Mouse (Mus musculus) mouse embryonic stem cell (cell line): ENCODE data around the gene Rnf222.
"Not testable (repeated sequence)": the region's sequence is repeated elsewhere in the genome, so short reads cannot be mapped to it uniquely, and the experiment has no call there.

Experiments used
- in situ Hi-C, 2 experiments: fragments of 300-500 bp; cut with MboI; formaldehyde crosslinking; loops; 1 replicate in 1 of 2; 3 replicates in 1 of 2; pipeline ENCODE4 v1.14.3; 2019 to 2020; ENCODE audit warnings: low sequenced_read_pairs in 2 of 2, low pct_unique_long_range_greater_than_20kb in 1 of 2, mixed read lengths in 1 of 2; ENCODE audit not compliant: unreplicated experiment in 1 of 2

Gene Rnf222

DNA sequence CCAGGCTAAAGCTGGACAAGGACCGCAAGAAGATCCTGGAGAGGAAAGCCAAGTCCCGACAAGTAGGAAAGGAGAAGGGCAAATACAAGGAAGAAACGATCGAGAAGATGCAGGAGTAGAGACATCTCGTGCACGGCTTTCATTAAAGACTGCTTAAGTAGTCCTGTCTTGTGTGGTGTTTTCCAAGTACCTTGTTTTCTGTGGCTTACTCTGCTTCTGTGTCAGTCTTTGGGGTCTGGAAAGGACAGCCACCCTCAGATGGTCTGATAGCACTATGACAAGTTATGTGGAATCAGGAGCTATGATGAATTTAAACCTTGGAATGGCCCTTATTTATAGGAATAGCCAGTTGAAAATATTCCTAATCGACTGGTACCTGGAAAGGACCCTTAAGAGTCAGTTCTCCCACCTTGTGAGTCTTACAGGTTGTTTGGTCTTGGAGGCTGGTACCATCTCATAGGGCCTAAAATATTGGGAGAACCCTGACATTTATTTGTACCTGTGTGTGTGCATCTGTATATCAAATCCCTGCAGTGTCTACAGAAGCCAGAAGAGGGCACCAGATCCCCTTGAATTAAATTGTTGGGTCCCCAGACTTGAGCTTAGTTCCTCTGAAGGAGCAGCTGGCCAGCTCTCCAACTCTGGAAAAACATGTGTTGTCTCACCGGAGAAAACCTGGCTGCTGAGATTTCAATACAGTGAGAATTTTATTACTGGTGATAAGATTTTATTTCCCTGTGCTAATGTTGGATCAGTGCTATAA, 16.2 kb downstream of the Rnf222 start:
- in situ Hi-C loops: loop anchor here (5.0 kb wide), 2 partner anchors 68 to 83 kb away; no protein-coding TSS in a partner anchor

GRCm38 (mm10) chr11:68905138-68905531, 16.8 kb downstream of the Rnf222 start:
- in situ Hi-C loops: loop anchor here in 1 of 2 experiments (5.0 kb wide), 1 partner anchor 82 kb away; no protein-coding TSS in a partner anchor

GRCm38 (mm10) chr11:68905665-68906460, 17.5 kb downstream of the Rnf222 start:
- in situ Hi-C loops: loop anchor here in 1 of 2 experiments (5.0 kb wide), 1 partner anchor 81 kb away; no protein-coding TSS in a partner anchor

GRCm38 (mm10) chr11:68906461-68906790, 18.1 kb downstream of the Rnf222 start:
- in situ Hi-C loops: loop anchor here in 1 of 2 experiments (5.0 kb wide), 1 partner anchor 81 kb away; no protein-coding TSS in a partner anchor

DNA sequence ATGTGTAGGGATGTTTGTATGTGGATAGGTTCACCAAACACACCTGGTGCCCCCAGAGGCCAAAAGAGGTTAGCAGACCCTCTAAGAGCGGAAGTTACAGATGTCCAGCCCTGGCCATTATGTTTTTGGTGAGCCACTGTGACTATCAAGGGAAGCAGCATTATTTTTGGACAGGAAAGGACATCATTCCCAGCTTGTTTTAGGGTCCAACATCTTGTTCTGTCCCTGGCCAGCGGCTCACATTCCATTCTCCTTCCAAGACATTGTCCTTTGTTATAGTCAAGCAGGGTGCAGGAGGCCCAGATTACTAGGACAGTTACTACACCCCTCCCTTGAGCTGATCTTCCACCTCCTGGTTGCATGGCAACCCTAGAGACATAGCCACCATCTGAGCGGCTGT, 18.9 kb downstream of the Rnf222 start:
- in situ Hi-C loops: loop anchor here in 1 of 2 experiments (5.0 kb wide), 1 partner anchor 80 kb away; no protein-coding TSS in a partner anchor

DNA sequence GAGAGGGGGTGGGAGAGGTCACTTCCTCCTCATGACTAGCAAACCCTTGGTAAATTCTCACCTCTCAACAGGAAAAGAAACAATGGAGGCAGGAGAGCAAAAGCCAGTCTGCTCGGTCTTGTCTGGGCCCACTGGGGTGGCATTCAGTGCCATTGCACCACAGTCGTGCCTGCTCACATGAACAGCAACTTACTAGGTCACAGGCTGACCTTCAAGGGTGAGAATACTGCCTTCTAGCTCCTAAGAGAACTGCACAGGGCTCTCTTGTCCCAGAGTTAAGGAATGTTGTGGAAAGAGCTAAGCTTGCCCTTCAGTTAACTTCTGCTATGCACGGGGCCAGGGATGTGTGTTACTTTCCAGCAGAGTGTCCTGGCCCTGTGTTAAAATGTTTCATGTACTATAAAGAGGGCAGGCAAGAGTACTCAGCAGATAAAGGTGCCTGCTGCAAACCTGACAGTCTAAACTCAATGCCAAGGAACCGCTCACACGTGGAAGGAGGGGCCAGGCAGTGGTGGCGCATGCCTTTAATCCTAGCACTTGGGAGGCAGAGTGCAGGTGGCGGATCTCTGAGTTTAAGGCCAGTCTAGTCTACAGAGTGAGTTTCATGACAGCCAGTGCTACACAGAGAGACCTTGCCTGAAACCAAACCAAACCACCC, 20.6 kb downstream of the Rnf222 start:
- in situ Hi-C loops: loop anchor here in 1 of 2 experiments (5.0 kb wide), 1 partner anchor 78 kb away; no protein-coding TSS in a partner anchor

- in situ Hi-C loops: no loop called here
Measured at GRCm38 (mm10) chr11:68911531-68912177, 23.3 kb downstream of the Rnf222 start.

DNA sequence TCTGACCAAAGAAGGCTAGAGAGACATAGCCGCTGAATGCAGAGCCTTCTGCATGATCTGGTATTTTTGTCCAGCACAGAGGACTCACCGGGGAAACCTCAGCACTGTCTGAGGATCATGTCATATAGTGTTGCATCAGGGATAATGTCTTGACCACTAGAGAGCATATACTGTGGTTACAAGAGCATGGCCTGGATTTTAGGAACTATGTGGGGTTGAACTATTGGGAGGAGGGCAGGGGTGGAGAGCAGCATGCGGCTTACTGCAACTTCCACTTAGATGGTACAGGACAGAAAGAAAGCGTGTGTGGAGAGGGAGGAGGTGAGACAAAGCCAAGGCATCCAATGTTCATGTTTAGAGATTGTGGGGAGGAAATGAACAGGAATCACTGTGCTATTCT, 26.2 kb downstream of the Rnf222 start:
- in situ Hi-C loops: no loop called here

GRCm38 (mm10) chr11:68923191-68923590, 34.8 kb downstream of the Rnf222 start:
- in situ Hi-C loops: no loop called here

DNA sequence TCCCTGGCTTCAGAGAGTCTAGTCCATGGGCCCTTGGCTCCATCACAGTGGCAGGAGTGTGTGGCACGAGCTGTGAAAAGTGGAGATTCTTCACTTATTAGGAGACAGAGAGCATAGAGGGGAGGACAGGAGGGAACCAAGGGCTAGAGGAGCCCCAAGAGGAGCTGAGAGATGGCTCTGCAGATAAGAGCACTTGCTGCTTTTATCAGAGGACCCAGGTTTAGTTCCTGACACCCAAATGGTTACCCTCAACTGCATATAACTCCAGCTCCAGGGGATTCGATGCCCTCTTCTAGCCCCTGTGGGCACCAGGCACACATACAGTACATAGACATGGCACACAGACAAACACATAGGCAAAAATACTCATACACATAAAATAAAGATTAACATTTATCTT, 36.4 kb downstream of the Rnf222 start:
- in situ Hi-C loops: no loop called here

- in situ Hi-C loops: no loop called here
Measured at GRCm38 (mm10) chr11:68926981-68927380, 38.6 kb downstream of the Rnf222 start, which contains the start of gene Odf4. Odf4 (minus strand) TSS chr11:68927081.

DNA sequence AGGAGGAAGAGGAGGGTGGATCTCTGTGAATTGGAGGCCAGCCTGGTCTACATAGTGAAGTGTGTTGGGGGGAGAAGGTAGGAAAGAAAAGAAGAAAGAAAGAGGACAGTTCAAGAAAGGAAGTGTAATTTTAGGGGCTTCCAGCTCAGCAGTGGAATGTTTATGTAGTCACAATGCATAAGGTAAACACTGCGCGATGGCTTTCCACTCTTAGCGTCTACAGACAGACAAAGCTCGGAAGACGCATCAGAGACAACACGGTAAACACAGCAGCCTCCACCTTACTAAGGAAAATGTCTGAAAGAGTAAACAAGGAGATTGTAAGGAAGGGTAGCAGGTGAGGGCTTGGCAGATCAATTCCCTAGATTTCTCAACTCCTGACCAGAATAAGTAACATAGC, 41.6 kb downstream of the Rnf222 start:
- in situ Hi-C loops: no loop called here

DNA sequence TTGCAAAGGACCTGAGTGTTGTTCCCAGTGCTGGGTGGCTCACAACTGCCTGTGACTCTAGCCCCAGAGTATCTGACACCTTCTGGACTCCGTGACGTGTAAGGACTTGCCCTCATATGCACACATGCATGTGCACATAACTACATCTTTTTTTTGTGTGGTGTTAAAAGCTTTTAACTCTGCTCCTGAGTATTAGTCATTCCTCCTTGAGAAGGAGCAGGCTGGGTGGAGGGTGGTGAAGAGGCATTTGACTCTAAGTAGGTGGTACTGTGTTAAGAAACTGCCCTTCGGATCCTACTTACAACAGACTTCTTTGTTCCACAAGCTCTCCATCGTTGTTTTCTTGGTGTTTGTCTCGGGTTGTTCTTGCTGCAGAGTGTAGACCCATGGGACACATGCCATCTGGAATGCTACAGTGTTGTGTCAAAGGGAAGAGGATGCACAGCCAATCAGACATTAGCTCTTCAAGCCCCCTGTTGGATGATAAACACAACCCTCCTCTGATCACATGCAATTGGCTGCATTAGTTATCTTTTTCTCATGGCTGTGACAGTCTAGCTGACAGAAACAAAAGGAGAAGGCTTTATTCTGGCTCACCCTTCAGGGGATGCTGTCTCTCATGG, 45.6 kb downstream of the Rnf222 start:
- in situ Hi-C loops: no loop called here

- in situ Hi-C loops: not testable (repeated sequence)
Measured at GRCm38 (mm10) chr11:68936951-68937350, 48.6 kb downstream of the Rnf222 start.

- in situ Hi-C loops: no loop called here
Measured at GRCm38 (mm10) chr11:68939451-68940304, 51.3 kb downstream of the Rnf222 start.

GRCm38 (mm10) chr11:68940516-68940915, 52.2 kb downstream of the Rnf222 start:
- in situ Hi-C loops: no loop called here

DNA sequence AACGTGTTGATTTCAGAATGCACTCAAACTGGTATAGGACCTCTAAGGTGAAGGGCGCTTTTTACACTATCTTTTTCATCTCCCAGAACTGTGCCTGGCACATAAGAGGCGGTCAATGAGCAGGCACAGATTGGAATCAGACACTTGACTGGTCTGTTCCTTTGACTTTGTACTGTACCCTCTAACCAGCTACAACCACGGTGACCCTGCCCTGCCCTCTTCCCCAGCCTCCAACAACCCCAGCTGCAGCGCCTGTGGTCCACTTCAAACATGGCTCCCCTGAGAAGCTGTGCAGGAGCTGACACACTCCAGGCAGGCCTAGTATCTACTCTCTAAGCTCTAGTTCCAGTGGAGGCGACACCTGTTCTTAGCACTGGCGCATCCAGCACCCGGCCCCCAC, 54.4 kb downstream of the Rnf222 start:
- in situ Hi-C loops: no loop called here
